Mouse (Mus musculus) liver (tissue): ENCODE results near the gene Tbxas1.

Experiments
- DNase-seq: peaks from one replicate; pipeline ENCODE4 v3.0.0-alpha.2; 2020; ENCODE audit warnings: mixed read lengths

The Tbxas1 gene

GRCm38 (mm10) chr6:38900479-38901126, 25.4 kb downstream of the Tbxas1 start:
- no peak for DNase-seq

- DNase-seq, result peak; percentile 68
These were observed 25.9 kb downstream of the Tbxas1 start for GRCm38 (mm10) chr6:38901152-38901551.

GRCm38 (mm10) chr6:38901636-38902035, 26.4 kb downstream of the Tbxas1 start:
- no peak for DNase-seq

GRCm38 (mm10) chr6:38902820-38903439, 27.7 kb downstream of the Tbxas1 start:
- peak; percentile 83 for DNase-seq

- no peak for DNase-seq
These were observed 30.8 kb downstream of the Tbxas1 start for GRCm38 (mm10) chr6:38906005-38906404.

- no peak for DNase-seq
These were observed 33.2 kb downstream of the Tbxas1 start for GRCm38 (mm10) chr6:38908401-38908800.

GRCm38 (mm10) chr6:38910828-38911559, 35.8 kb downstream of the Tbxas1 start:
- DNase-seq, result peak; percentile 90

GRCm38 (mm10) chr6:38912121-38912660, 37.0 kb downstream of the Tbxas1 start:
- DNase-seq, result peak; percentile 73

- DNase-seq, result peak; percentile 39
These were observed 37.6 kb downstream of the Tbxas1 start for GRCm38 (mm10) chr6:38912845-38913244.

GRCm38 (mm10) chr6:38913386-38914042, 38.3 kb downstream of the Tbxas1 start:
- no peak for DNase-seq

- no peak for DNase-seq
These were observed 39.0 kb downstream of the Tbxas1 start for GRCm38 (mm10) chr6:38914181-38914580.

- no peak for DNase-seq
These were observed 40.6 kb downstream of the Tbxas1 start for GRCm38 (mm10) chr6:38915776-38916175.

- peak; percentile 59 for DNase-seq
These were observed 41.4 kb downstream of the Tbxas1 start for GRCm38 (mm10) chr6:38916571-38916970.

- DNase-seq, result no peak
These were observed 42.2 kb downstream of the Tbxas1 start for GRCm38 (mm10) chr6:38917415-38917814.

GRCm38 (mm10) chr6:38918728-38919127, 43.5 kb downstream of the Tbxas1 start:
- DNase-seq, result no peak

GRCm38 (mm10) chr6:38919135-38919740, 44.0 kb downstream of the Tbxas1 start:
- no peak for DNase-seq

- DNase-seq, result no peak
These were observed 44.9 kb downstream of the Tbxas1 start for GRCm38 (mm10) chr6:38920141-38920540.

GRCm38 (mm10) chr6:38921095-38921809, 46.0 kb downstream of the Tbxas1 start:
- DNase-seq, result peak; percentile 90

- peak; percentile 88 for DNase-seq
These were observed 46.6 kb downstream of the Tbxas1 start for GRCm38 (mm10) chr6:38921810-38922116.

- no peak for DNase-seq
These were observed 47.3 kb downstream of the Tbxas1 start for GRCm38 (mm10) chr6:38922517-38922916.

- DNase-seq, result no peak
These were observed 48.2 kb downstream of the Tbxas1 start for GRCm38 (mm10) chr6:38923450-38923849.
